Comparison of ENCODE assay signal across 20 mouse cellular contexts in the genomic region with DNA sequence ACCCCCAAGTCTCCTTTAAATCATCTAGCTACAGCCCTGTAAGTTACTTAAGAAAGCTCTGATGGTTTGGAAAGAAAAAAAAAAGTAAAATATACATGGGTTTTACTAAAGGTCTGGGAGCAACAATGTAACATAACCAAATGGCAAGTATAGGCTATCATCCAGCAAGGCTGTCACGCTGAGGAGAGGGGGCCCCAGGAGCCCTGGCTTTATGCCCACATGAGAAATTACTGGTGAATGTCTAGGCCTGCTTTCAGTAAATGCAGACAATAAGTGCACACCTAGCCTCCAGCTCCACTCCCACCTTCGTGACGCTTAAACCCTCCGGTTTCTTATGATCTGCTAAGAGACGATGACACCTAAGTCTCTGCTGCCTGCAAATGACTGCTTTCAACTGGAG.
DNase-seq lines count a peak whose midpoint lies in the region; ATAC-seq and TF ChIP-seq lines count a peak whose summit lies in the region.
"Had no signal": no experiment of that assay in that cellular context is flagged by ENCODE, and none has a peak within 500 bp of the region (broad histone marks: within the 10 kb centered on the region; RNA-seq: fewer than 3 reads in every experiment).

No protein-coding gene starts in this region.

- ATAC-seq in heart, embryonic 13.5 days (ENCODE audit: extremely low read depth, insufficient number of reproducible peaks, low FRiP score, low TSS enrichment): no peak
- no peak for ATAC-seq in hindbrain, postnatal 0 days
- ATAC-seq in hindbrain, embryonic 13.5 days (ENCODE audit: low FRiP score): no peak
- ATAC-seq in lung, embryonic 14.5 days (ENCODE audit: insufficient read depth): no peak
- ATAC-seq: activated CD4-positive, CD25-positive, alpha-beta regulatory T cell, adult 4 months; forebrain, embryonic 13.5 days; forebrain, postnatal 0 days; hindbrain, embryonic 16.5 days; Patski had no signal

- H3K27ac ChIP-seq in heart, embryonic 13.5 days (replicated peaks): peak overlapping the region; percentile 54
- H3K27ac ChIP-seq in hindbrain, postnatal 0 days: no peak overlapping the region
- H3K27ac ChIP-seq in hindbrain, embryonic 13.5 days: no peak overlapping the region
- no peak overlapping the region for H3K27ac ChIP-seq in lung, embryonic 14.5 days (ENCODE audit: low read depth)
- H3K27ac ChIP-seq: embryonic facial prominence, embryonic 13.5 days; forebrain, embryonic 13.5 days had no signal

- no peaks in the 10 kb centered on the region for H3K36me3 ChIP-seq in heart, embryonic 13.5 days
- H3K36me3 ChIP-seq in hindbrain, postnatal 0 days (ENCODE audit: insufficient read depth, low read length): no peaks in the 10 kb centered on the region
- H3K36me3 ChIP-seq in hindbrain, embryonic 13.5 days: no peaks in the 10 kb centered on the region
- H3K36me3 ChIP-seq in lung, embryonic 14.5 days (ENCODE audit: insufficient read depth): no peaks in the 10 kb centered on the region
- H3K36me3 ChIP-seq: embryonic facial prominence, embryonic 13.5 days; heart, embryonic 12.5 days had no signal

- no peaks in the 10 kb centered on the region for H3K9me3 ChIP-seq in heart, embryonic 13.5 days
- H3K9me3 ChIP-seq in hindbrain, postnatal 0 days (ENCODE audit: low read length): no peaks in the 10 kb centered on the region
- H3K9me3 ChIP-seq in hindbrain, embryonic 13.5 days: no peaks in the 10 kb centered on the region
- no peaks in the 10 kb centered on the region for H3K9me3 ChIP-seq in lung, embryonic 14.5 days (ENCODE audit: low read depth, low read length)
- H3K9me3 ChIP-seq: embryonic facial prominence, embryonic 13.5 days; forebrain, embryonic 13.5 days; heart, embryonic 12.5 days had no signal

- no peak overlapping the region for H3K4me3 ChIP-seq in heart, embryonic 13.5 days
- H3K4me3 ChIP-seq in hindbrain, postnatal 0 days (ENCODE audit: low read length): no peak overlapping the region
- H3K4me3 ChIP-seq in hindbrain, embryonic 13.5 days: no peak overlapping the region
- no peak overlapping the region for H3K4me3 ChIP-seq in lung, embryonic 14.5 days (ENCODE audit: low read depth, low read length)
- H3K4me3 ChIP-seq: embryonic facial prominence, embryonic 13.5 days; forebrain, embryonic 13.5 days; heart, embryonic 12.5 days had no signal

- H3K4me1 ChIP-seq in heart, embryonic 13.5 days: peaks cover 60% of the 10 kb centered on the region
- no peaks in the 10 kb centered on the region; the same call in 1 of the 2 replicates for H3K4me1 ChIP-seq in hindbrain, postnatal 0 days (ENCODE audit: insufficient read depth, low read length)
- peaks cover 13% of the 10 kb centered on the region; the same call in 1 of the 2 replicates for H3K4me1 ChIP-seq in hindbrain, embryonic 13.5 days (replicated peaks)
- H3K4me1 ChIP-seq in lung, embryonic 14.5 days (ENCODE audit: insufficient read depth): no peaks in the 10 kb centered on the region

- H3K27me3 ChIP-seq in heart, embryonic 13.5 days (replicated peaks): no peaks in the 10 kb centered on the region
- no peaks in the 10 kb centered on the region for H3K27me3 ChIP-seq in hindbrain, postnatal 0 days (ENCODE audit: insufficient read depth, low read length)
- 0 out of 2 replicates have a peak, but pooled peaks cover 2% of the 10 kb centered on the region for H3K27me3 ChIP-seq in hindbrain, embryonic 13.5 days
- H3K27me3 ChIP-seq in lung, embryonic 14.5 days (ENCODE audit: insufficient read depth, low read length): no peaks in the 10 kb centered on the region
- H3K27me3 ChIP-seq: CH12.LX; embryonic facial prominence, embryonic 13.5 days; heart, embryonic 12.5 days; Patski had no signal

- WGBS in heart, embryonic 13.5 days: 60% methylated on average over 5 of the region's 5 CpGs
- 68% methylated on average over 5 of the region's 5 CpGs for WGBS in hindbrain, postnatal 0 days
- WGBS in hindbrain, embryonic 13.5 days: 79% methylated on average over 5 of the region's 5 CpGs
- WGBS in lung, embryonic 14.5 days: 72% methylated on average over 5 of the region's 5 CpGs

- peak; percentile 28 to 57 for DNase-seq in cerebellum, postnatal 25 days
- no peak for DNase-seq in cerebellum, adult 9-10 months
- no peak for DNase-seq in heart, adult 8-10 months (ENCODE audit: low spot score)
- DNase-seq in hindbrain, postnatal 0 days (ENCODE audit: low spot score): peak; percentile 19
- DNase-seq in lung, embryonic 14.5 days: peak; percentile 39
- no peak for DNase-seq in lung, adult 18-20 months
- DNase-seq: adrenal gland, postnatal 14 days; cerebellum, adult 8-10 months; forebrain, postnatal 0 days; gastrocnemius, postnatal 14 days; kidney, adult 11 months had no signal

- no peak overlapping the region for H3K4me2 ChIP-seq in heart, embryonic 13.5 days
- no peak overlapping the region for H3K4me2 ChIP-seq in hindbrain, postnatal 0 days (ENCODE audit: low read depth, low read length)
- no peak overlapping the region for H3K4me2 ChIP-seq in hindbrain, embryonic 13.5 days
- no peak overlapping the region for H3K4me2 ChIP-seq in lung, embryonic 14.5 days
- H3K4me2 ChIP-seq: embryonic facial prominence, embryonic 13.5 days; forebrain, embryonic 13.5 days; heart, embryonic 12.5 days had no signal

- TF ChIP-seq CTCF in hindbrain, postnatal 0 days (IDR thresholded peaks at IDR 0.05; ENCODE audit: low read depth): no peak
- TF ChIP-seq CTCF in lung, embryonic 14.5 days (IDR thresholded peaks at IDR 0.05; ENCODE audit: low read depth): no peak

- peak overlapping the region; percentile 45; the same call in 1 of the 2 replicates for H3K9ac ChIP-seq in heart, embryonic 13.5 days
- H3K9ac ChIP-seq in hindbrain, postnatal 0 days (replicated peaks; ENCODE audit: low read length): no peak overlapping the region
- no peak overlapping the region for H3K9ac ChIP-seq in hindbrain, embryonic 13.5 days
- H3K9ac ChIP-seq in lung, embryonic 14.5 days: no peak overlapping the region
- H3K9ac ChIP-seq: embryonic facial prominence, embryonic 13.5 days; forebrain, embryonic 13.5 days; forebrain, postnatal 0 days; heart, embryonic 12.5 days had no signal

Comparison
In these comparisons a context has a peak if more than half of its experiments do, and no peak if none do; other contexts are left out.
1. DNase-seq: peak in cerebellum, postnatal 25 days (2 of 2), hindbrain, postnatal 0 days (single experiment) and lung, embryonic 14.5 days (single experiment); none in cerebellum, adult 9-10 months (single experiment), heart, adult 8-10 months (single experiment) and lung, adult 18-20 months (0 of 2).